Mouse (Mus musculus): ENCODE results near the gene Jam2.

Gene Jam2

GRCm38 (mm10) chr16:84834745-84835440, 61.0 kb downstream of the Jam2 start, which contains the start of gene Gabpa:
Gene Gabpa (plus strand): TSS chr16:84834925.
- in situ Hi-C loops (cut with MboI; ENCODE audit: unreplicated experiment in 2 of 2), result loop anchor here (5.0 kb wide), 2 partner anchors 98 to 253 kb away; partner anchors contain the start of gene Mrpl39 (in 2 of the 2)

- in situ Hi-C loops (cut with MboI; ENCODE audit: unreplicated experiment in 2 of 2), result no loop called here
These were observed 61.5 kb downstream of the Jam2 start, which contains the start of gene Atp5j for GRCm38 (mm10) chr16:84835441-84835822. Gene Atp5j (minus strand): TSS chr16:84835625.

- in situ Hi-C loops (cut with MboI; ENCODE audit: unreplicated experiment in 2 of 2), result no loop called here
These were observed 62.2 kb downstream of the Jam2 start for GRCm38 (mm10) chr16:84835823-84836743.

- in situ Hi-C loops (cut with MboI; ENCODE audit: unreplicated experiment in 2 of 2), result no loop called here
These were observed 64.7 kb downstream of the Jam2 start for GRCm38 (mm10) chr16:84838576-84838975.

GRCm38 (mm10) chr16:84853492-84853891, 79.6 kb downstream of the Jam2 start:
- in situ Hi-C loops (cut with MboI; ENCODE audit: unreplicated experiment in 2 of 2), result no loop called here

GRCm38 (mm10) chr16:84864656-84865055, 90.7 kb downstream of the Jam2 start:
- in situ Hi-C loops (cut with MboI; ENCODE audit: unreplicated experiment in 2 of 2), result no loop called here

GRCm38 (mm10) chr16:84873805-84874204, 99.9 kb downstream of the Jam2 start:
- in situ Hi-C loops (cut with MboI; ENCODE audit: unreplicated experiment in 2 of 2), result no loop called here

- in situ Hi-C loops (cut with MboI; ENCODE audit: unreplicated experiment in 2 of 2), result loop anchor here (5.0 kb wide), 1 partner anchor 348 kb away; no protein-coding TSS in a partner anchor
These were observed 101.2 kb downstream of the Jam2 start for GRCm38 (mm10) chr16:84875012-84875717.
